Mouse (Mus musculus): ENCODE results near the gene Hamp2.
"Not testable (repeated sequence)": the region's sequence is repeated elsewhere in the genome, so short reads cannot be mapped to it uniquely, and the experiment has no call there.

DNA sequence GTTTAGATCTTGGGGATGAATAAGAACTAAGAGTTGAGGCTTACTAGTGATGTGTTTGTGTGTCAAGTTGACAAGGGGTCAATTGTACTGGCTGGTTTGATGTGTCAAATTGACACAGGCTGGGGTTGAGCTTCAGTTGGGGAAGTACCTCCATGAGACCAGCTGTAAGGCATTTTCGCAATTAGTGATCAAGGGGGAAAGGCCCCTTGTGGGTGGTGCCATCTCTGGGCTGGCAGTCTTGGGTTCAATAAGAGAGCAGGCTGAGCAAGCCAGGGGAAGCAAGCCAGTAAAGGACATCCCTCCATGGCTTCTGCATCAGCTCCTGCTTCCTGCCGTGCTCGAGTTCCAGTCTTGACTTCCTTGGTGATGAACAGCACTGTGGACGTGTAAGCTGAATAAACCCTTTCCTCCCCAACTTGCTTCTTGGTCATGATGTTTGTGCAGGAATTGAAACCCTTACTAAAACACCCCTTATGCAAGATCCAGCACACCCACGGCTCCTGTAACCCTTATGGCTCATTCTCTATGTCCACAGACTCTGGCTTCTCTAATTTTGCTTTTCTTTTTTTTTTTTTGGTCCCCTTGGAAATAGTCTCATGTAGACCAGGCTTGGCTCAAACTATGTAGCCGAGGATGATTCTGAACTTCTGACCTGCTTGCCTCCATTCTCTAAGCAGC, 11.1 kb upstream of the Hamp2 start:
- not testable (repeated sequence) for TF ChIP-seq CTCF (IDR thresholded peaks at IDR 0.05; ENCODE audit: low read depth, low read length); POLR2A (IDR thresholded peaks at IDR 0.05; ENCODE audit: insufficient read depth, low read length); EP300 (IDR thresholded peaks at IDR 0.05; ENCODE audit: insufficient read depth, low read depth, low read length)

Measured in ES-Bruce4 (cell line).